In genomic region chr12:71293960-71294942, GRCm38 (mm10) we compare ENCODE assay signal across 7 mouse cellular contexts. TPM values are rescaled to one million over a fixed set of nuclear protein-coding genes. Genes with fewer than 3 reads are reported as not detected.
DNase-seq lines count a peak whose midpoint lies in the region; ATAC-seq and TF ChIP-seq lines count a peak whose summit lies in the region.

No protein-coding gene starts in this region.

- peaks cover 5% of the 10 kb centered on the region; the same call in 1 of the 2 replicates for H3K4me1 ChIP-seq in thymus, adult 2 months (replicated peaks; ENCODE audit: control insufficient read depth, insufficient read depth, low read length)

- TF ChIP-seq POLR2A in thymus, adult 2 months (IDR thresholded peaks at IDR 0.05; ENCODE audit: control insufficient read depth, extremely low read depth, insufficient read depth, low read length, poor library complexity): no peak

- peak; percentile 31 for DNase-seq in thymus, adult 2 months
- DNase-seq in thymus, adult 18-20 months: no peak
- DNase-seq in urinary bladder, postnatal 25 days (ENCODE audit: low spot score): no peak
- no peak for DNase-seq in cerebellum, postnatal 36 days
- no peak for DNase-seq in adrenal gland, postnatal 14 days

- peak overlapping the region; percentile 42; the same call in 1 of the 2 replicates for H3K27ac ChIP-seq in thymus, adult 2 months (ENCODE audit: control insufficient read depth, insufficient read depth, low read length)

- no peaks in the 10 kb centered on the region for H3K27me3 ChIP-seq in thymus, adult 2 months (ENCODE audit: control insufficient read depth, insufficient read depth, low read length)

- no peak for TF ChIP-seq CTCF in thymus, adult 2 months (IDR thresholded peaks at IDR 0.05; ENCODE audit: borderline replicate concordance, control insufficient read depth, extremely low read depth, insufficient read depth, low read length, poor library complexity)

- peak overlapping the region; percentile 25 for H3K4me3 ChIP-seq in thymus, adult 2 months (ENCODE audit: control insufficient read depth, insufficient read depth, low read length)

- H3K36me3 ChIP-seq in thymus, adult 2 months (ENCODE audit: control insufficient read depth, insufficient read depth, low read length): no peaks in the 10 kb centered on the region

- peak; percentile 71 to 73 for ATAC-seq in hematopoietic stem cell, adult 5-6 weeks (replicated peaks in 1 of 2; ENCODE audit: insufficient read depth in 1 of 2, low FRiP score in 2 of 2, low TSS enrichment in 1 of 2, low read depth in 1 of 2, poor library complexity in 2 of 2, severe bottlenecking in 2 of 2)
- ATAC-seq in megakaryocyte progenitor cell, adult 5-6 weeks (replicated peaks; ENCODE audit: poor library complexity): peak; percentile 91

- 30% methylated on average over 22 of the region's 22 CpGs for WGBS in thymus, adult 2 months

RNA-seq across cellular contexts. Expression of gene Dact1, which starts 15.4 kb away (rescaled TPM):
- polyA plus RNA-seq in thymus, adult 2 months (2012; rRNA removed): 2.6 and 2.8 TPM in 2 replicates
- total RNA-seq in hematopoietic stem cell, adult 5-6 weeks (2017): 0.56 TPM in 1 of 2 replicates, not detected in the other
- total RNA-seq in megakaryocyte progenitor cell, adult 5-6 weeks (2015): 0.05 and 0.20 TPM in 2 replicates
- 0.21 and 0.30 TPM in 2 replicates for total RNA-seq in megakaryocyte progenitor cell, adult 5-6 weeks (2017)
- 19.3 and 22.7 TPM in 2 replicates for total RNA-seq in adrenal gland, postnatal 14 days (2021)

Comparison
In these comparisons a context has a peak if more than half of its experiments do, and no peak if none do; other contexts are left out.
1. RNA of gene Dact1, which starts 15.4 kb away (total RNA-seq): 19.3 to 22.7 TPM in adrenal gland, postnatal 14 days; 0.05 to 0.30 TPM in megakaryocyte progenitor cell, adult 5-6 weeks and 0.56 TPM in hematopoietic stem cell, adult 5-6 weeks; every median in the first group is over 10 times any median in the second.